Mouse (Mus musculus) small intestine, adult 2 months (tissue): ENCODE results near the gene Slc12a7. TPM values are rescaled to one million over a fixed set of nuclear protein-coding genes. Genes with fewer than 3 reads are reported as not detected.
"Not testable (repeated sequence)": the region's sequence is repeated elsewhere in the genome, so short reads cannot be mapped to it uniquely, and the experiment has no call there.

Source experiments
- H3K27ac ChIP-seq: fragments of 200-500 bp; 2 replicates; pipeline ENCODE4 v1.5.1; 2012; ENCODE audit warnings: low read depth, low read length, control low read depth, inconsistent platforms; ENCODE audit not compliant: insufficient read depth
- H3K27me3 ChIP-seq: fragments of 200-500 bp; 2 replicates; pipeline ENCODE4 v1.6.1; 2012; ENCODE audit warnings: mild to moderate bottlenecking, moderate library complexity, low read length, inconsistent platforms; ENCODE audit not compliant: control insufficient read depth, insufficient read depth
- H3K36me3 ChIP-seq: fragments of 200-500 bp; 2 replicates; pipeline ENCODE4 v1.6.1; 2012; ENCODE audit warnings: mild to moderate bottlenecking, low read length, control low read depth, inconsistent platforms; ENCODE audit not compliant: control insufficient read depth, insufficient read depth
- H3K4me1 ChIP-seq: fragments of 200-500 bp; 2 replicates; pipeline ENCODE4 v1.6.1; 2012; ENCODE audit warnings: low read length, inconsistent platforms, mixed read lengths; ENCODE audit not compliant: control insufficient read depth, insufficient read depth, insufficient read length
- H3K4me3 ChIP-seq: fragments of 200-500 bp; 2 replicates; pipeline ENCODE4 v1.5.1; 2012; ENCODE audit warnings: low read depth, mild to moderate bottlenecking, control low read depth, inconsistent platforms, low read length, moderate library complexity
- CTCF ChIP-seq: fragments of 200-500 bp; IDR thresholded peaks from 2 replicates; pipeline ENCODE4 v1.5.1; 2012; ENCODE audit warnings: low read depth, mild to moderate bottlenecking, control low read depth, inconsistent platforms, low read length, moderate library complexity, mixed read lengths; ENCODE audit not compliant: insufficient replicate concordance, insufficient read length; ENCODE audit errors: extremely low read depth
- POLR2A ChIP-seq: fragments of 200-500 bp; IDR thresholded peaks from 2 replicates; pipeline ENCODE4 v1.6.1; 2012; ENCODE audit warnings: low read depth, mild to moderate bottlenecking, control low read depth, inconsistent platforms, low read length, moderate library complexity
- WGBS: fragments of 180-500 bp; shearing (Covaris S2); methylation state at CpG from one replicate; pipeline ENCODE4 v1.1.7; 2018; 5-methylcytosine and 5-hydroxymethylcytosine counted together
- polyA plus RNA-seq: library from polyadenylated mRNA; depleted of rRNA; stranded (reverse); fragments of >200 nt; gene quantifications from 2 replicates; pipeline ENCODE4 v1.2.3, GENCODE M21; 2012

Slc12a7 gene
- polyA plus RNA-seq, 1 experiment, result 147 TPM

DNA sequence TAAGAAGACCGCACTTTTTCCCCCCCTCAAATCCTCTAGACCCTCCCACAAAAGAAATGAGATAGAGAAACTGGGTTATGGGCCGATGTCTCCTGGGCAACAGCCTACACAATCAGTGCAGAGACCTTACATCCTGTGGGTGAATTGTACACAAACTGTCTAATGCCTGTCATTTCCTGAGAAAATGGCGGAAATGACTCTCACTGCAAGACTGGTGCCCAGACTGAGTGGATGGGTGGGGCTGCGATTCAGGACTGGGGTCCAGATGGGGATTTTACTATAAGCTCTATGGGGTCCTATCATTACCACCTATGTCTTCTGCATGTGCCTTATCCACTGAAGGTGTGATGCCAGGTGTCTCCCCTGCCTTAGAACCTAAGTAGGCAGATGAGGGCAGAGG, 30.1 kb upstream of the Slc12a7 start:
- H3K27ac ChIP-seq, result no peak overlapping the region
- no peaks in the 10 kb centered on the region for H3K27me3 ChIP-seq
- no peak overlapping the region for H3K4me3 ChIP-seq
- no peak for TF ChIP-seq POLR2A
- no peak for TF ChIP-seq CTCF
- WGBS, result 83% methylated on average over 4 of the region's 4 CpGs
- H3K4me1 ChIP-seq, result peaks cover 9% of the 10 kb centered on the region; the same call in 1 of the 2 replicates
- peaks cover 10% of the 10 kb centered on the region; the same call in 1 of the 2 replicates for H3K36me3 ChIP-seq

DNA sequence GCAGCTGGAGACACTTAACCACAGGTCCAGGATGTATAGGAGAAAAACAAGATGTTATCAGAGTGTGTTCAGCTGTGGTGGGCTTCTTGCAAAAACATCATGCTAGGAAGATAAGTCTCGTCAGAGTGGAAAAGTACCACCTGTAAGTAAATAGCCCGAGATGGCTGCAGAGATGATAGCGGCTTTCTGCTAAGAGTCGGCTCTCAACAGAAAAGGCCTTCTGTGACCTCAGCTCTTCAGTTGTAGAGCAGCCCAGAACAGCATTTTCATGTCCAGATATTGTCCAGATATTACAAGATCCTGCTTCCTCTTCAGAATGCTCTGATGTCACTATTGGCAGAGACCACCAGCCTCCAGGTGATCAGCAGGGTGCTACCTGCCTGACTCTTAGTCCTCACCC, 29.4 kb upstream of the Slc12a7 start:
- 80% methylated on average over 4 of the region's 4 CpGs for WGBS
- H3K4me1 ChIP-seq, result peaks cover 13% of the 10 kb centered on the region; the same call in 1 of the 2 replicates
- not testable (repeated sequence) for H3K27me3 ChIP-seq, H3K27ac ChIP-seq, H3K4me3 ChIP-seq, H3K36me3 ChIP-seq

DNA sequence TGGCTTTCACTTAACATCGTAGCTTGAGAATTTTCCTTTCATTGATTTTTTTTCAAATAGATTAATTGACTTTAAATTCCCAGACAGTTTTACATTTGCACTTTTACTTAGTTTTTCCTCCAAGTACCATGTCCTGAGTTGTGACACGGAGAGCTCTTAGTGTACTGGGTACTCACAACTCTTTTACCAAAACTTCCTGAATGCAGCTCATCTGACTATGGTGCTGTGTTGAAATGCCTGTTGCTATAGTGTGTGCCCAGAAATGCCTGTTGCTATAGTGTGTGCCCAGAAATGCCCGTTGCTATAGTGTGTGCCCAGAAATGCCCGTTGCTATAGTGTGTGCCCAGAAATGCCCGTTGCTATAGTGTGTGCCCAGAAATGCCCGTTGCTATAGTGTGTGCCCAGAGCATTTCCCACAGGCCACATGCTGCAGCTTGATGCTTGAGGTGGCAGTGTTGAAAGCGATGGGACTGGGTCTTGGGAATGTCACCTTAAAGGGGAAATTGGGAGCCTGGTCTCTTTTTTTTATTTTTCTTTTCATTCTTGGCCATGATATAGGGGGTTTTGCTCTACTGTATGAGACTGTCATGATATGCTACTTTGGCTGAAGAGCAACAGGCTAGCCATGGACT, 28.1 kb upstream of the Slc12a7 start, which contains the start of gene Slc6a19:
Gene Slc6a19, minus strand, starts transcription at position 172 of the 632 bp plus-strand sequence.
- no peaks in the 10 kb centered on the region for H3K27me3 ChIP-seq
- H3K36me3 ChIP-seq, result no peaks in the 10 kb centered on the region
- H3K27ac ChIP-seq, result no peak within 1 kb of the TSS
- peaks cover 23% of the 10 kb centered on the region; the same call in 1 of the 2 replicates for H3K4me1 ChIP-seq
- 90% methylated on average over 7 of the region's 7 CpGs for WGBS
- TF ChIP-seq POLR2A (no peak), CTCF (no peak)
- H3K4me3 ChIP-seq, result no peak within 1 kb of the TSS

DNA sequence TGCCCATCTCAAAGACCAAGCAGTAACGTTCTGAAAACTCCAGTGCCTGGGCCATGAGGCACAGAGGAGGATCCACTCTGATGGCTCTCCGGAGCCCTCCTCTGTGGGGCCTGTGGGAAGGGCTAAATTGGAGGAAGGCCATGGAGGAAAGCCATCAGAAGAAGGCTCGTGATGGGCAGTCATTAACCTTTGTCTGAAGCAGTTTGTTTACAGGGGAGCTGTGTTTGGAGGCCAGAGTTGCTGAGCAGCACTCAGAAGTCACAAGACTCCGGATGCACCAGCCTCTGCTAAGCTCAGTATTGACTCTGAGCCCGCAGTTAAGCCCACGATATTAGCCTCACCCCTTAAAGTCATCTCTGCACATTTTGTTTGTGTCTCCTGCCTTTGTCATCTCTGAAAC, 23.4 kb upstream of the Slc12a7 start:
- TF ChIP-seq POLR2A (no peak), CTCF (no peak)
- Histone ChIP-seq H3K27me3 (no peaks in the 10 kb centered on the region), H3K4me1 (peaks cover 38% of the 10 kb centered on the region; the same call in 1 of the 2 replicates), H3K36me3 (no peaks in the 10 kb centered on the region), H3K27ac (no peak overlapping the region), H3K4me3 (no peak overlapping the region)
- WGBS, result 63% methylated on average over 6 of the region's 6 CpGs

- H3K4me1 ChIP-seq, result peaks cover 38% of the 10 kb centered on the region; the same call in 1 of the 2 replicates
- TF ChIP-seq CTCF (no peak), POLR2A (no peak)
- no peaks in the 10 kb centered on the region for H3K27me3 ChIP-seq
- peak overlapping the region; percentile 80 for H3K27ac ChIP-seq
- no peaks in the 10 kb centered on the region for H3K36me3 ChIP-seq
- no peak overlapping the region for H3K4me3 ChIP-seq
- whole genome bisulfite sequencing, result 28% methylated on average over 5 of the region's 5 CpGs
Observed at GRCm38 (mm10) chr13:73711221-73711620, 21.7 kb upstream of the Slc12a7 start.

GRCm38 (mm10) chr13:73711803-73712202, 21.1 kb upstream of the Slc12a7 start:
- Histone ChIP-seq H3K4me3 (no peak overlapping the region), H3K4me1 (peaks cover 38% of the 10 kb centered on the region; the same call in 1 of the 2 replicates), H3K27me3 (no peaks in the 10 kb centered on the region), H3K36me3 (no peaks in the 10 kb centered on the region), H3K27ac (peak overlapping the region; percentile 80)
- WGBS, result 57% methylated on average over 5 of the region's 5 CpGs
- no peak for TF ChIP-seq CTCF

GRCm38 (mm10) chr13:73712228-73712627, 20.7 kb upstream of the Slc12a7 start:
- Histone ChIP-seq H3K4me3 (no peak overlapping the region), H3K4me1 (peaks cover 38% of the 10 kb centered on the region; the same call in 1 of the 2 replicates), H3K27me3 (no peaks in the 10 kb centered on the region), H3K36me3 (no peaks in the 10 kb centered on the region), H3K27ac (peak overlapping the region; percentile 80)
- TF ChIP-seq POLR2A (no peak), CTCF (no peak)
- WGBS, result 63% methylated on average over 3 of the region's 3 CpGs
